Mouse (Mus musculus): ENCODE results near the gene Ppp2r5e. TPM values are rescaled to one million over a fixed set of nuclear protein-coding genes. Genes with fewer than 3 reads are reported as not detected.
A peak's percentile ranks its signal among the peaks of the same experiment; 100 is the strongest.

The Ppp2r5e gene
- polyA plus RNA-seq, 1 experiment from 2014 or later: 25.8 TPM

- Histone ChIP-seq H3K4me2 (ENCODE audit: low read length) (no peak overlapping the region), H3K9ac (ENCODE audit: low read length) (no peak overlapping the region), H3K27me3 (replicated peaks; ENCODE audit: control insufficient read depth, insufficient read depth, low read length) (no peaks in the 10 kb centered on the region), H3K36me3 (ENCODE audit: control insufficient read depth, insufficient read depth, low read length) (no peaks in the 10 kb centered on the region), H3K27ac (ENCODE audit: low read depth, low read length) (no peak overlapping the region), H3K4me3 (ENCODE audit: low read depth, low read length) (no peak overlapping the region), H3K9me3 (replicated peaks; ENCODE audit: control insufficient read depth, low read length) (no peaks in the 10 kb centered on the region), H3K4me1 (ENCODE audit: control insufficient read depth, insufficient read depth, low read length) (no peaks in the 10 kb centered on the region)
- WGBS: 68% methylated on average over 8 of the region's 8 CpGs
- ATAC-seq: no peak
- no peak for DNase-seq (ENCODE audit: low spot score)
Measured at GRCm38 (mm10) chr12:75616841-75617240, 20.8 kb upstream of the Ppp2r5e start.

- H3K9ac ChIP-seq (ENCODE audit: low read length): no peak overlapping the region
- no peak overlapping the region for H3K27ac ChIP-seq (ENCODE audit: low read depth, low read length)
- no peaks in the 10 kb centered on the region for H3K36me3 ChIP-seq (ENCODE audit: control insufficient read depth, insufficient read depth, low read length)
- H3K27me3 ChIP-seq (replicated peaks; ENCODE audit: control insufficient read depth, insufficient read depth, low read length): no peaks in the 10 kb centered on the region
- ATAC-seq: no peak
- H3K9me3 ChIP-seq (replicated peaks; ENCODE audit: control insufficient read depth, low read length): no peaks in the 10 kb centered on the region
- 0 out of 2 replicates have a peak overlapping the region, but pooled peaks have one; percentile 9 for H3K4me2 ChIP-seq (ENCODE audit: low read length)
- no peaks in the 10 kb centered on the region for H3K4me1 ChIP-seq (ENCODE audit: control insufficient read depth, insufficient read depth, low read length)
- no peak overlapping the region for H3K4me3 ChIP-seq (ENCODE audit: low read depth, low read length)
- no peak for DNase-seq (ENCODE audit: low spot score)
- 9% methylated on average over 23 of the region's 24 CpGs for WGBS
Measured at GRCm38 (mm10) chr12:75616158-75616791, 20.2 kb upstream of the Ppp2r5e start.

- H3K27ac ChIP-seq (ENCODE audit: low read depth, low read length): no peak overlapping the region
- H3K27me3 ChIP-seq (replicated peaks; ENCODE audit: control insufficient read depth, insufficient read depth, low read length): no peaks in the 10 kb centered on the region
- H3K4me1 ChIP-seq (ENCODE audit: control insufficient read depth, insufficient read depth, low read length): no peaks in the 10 kb centered on the region
- ATAC-seq (no peak), DNase-seq (ENCODE audit: low spot score) (peak; percentile 14)
- H3K4me2 ChIP-seq (ENCODE audit: low read length): no peak overlapping the region
- no peaks in the 10 kb centered on the region for H3K36me3 ChIP-seq (ENCODE audit: control insufficient read depth, insufficient read depth, low read length)
- 43% methylated on average over 3 of the region's 3 CpGs for WGBS
- no peak overlapping the region for H3K9ac ChIP-seq (ENCODE audit: low read length)
- no peaks in the 10 kb centered on the region for H3K9me3 ChIP-seq (replicated peaks; ENCODE audit: control insufficient read depth, low read length)
- no peak overlapping the region for H3K4me3 ChIP-seq (ENCODE audit: low read depth, low read length)
Measured at GRCm38 (mm10) chr12:75615556-75615955, 19.5 kb upstream of the Ppp2r5e start.

- Histone ChIP-seq H3K4me1 (ENCODE audit: control insufficient read depth, insufficient read depth, low read length) (no peaks in the 10 kb centered on the region), H3K36me3 (ENCODE audit: control insufficient read depth, insufficient read depth, low read length) (no peaks in the 10 kb centered on the region), H3K27ac (ENCODE audit: low read depth, low read length) (no peak overlapping the region), H3K4me2 (ENCODE audit: low read length) (no peak overlapping the region), H3K4me3 (ENCODE audit: low read depth, low read length) (no peak overlapping the region), H3K27me3 (replicated peaks; ENCODE audit: control insufficient read depth, insufficient read depth, low read length) (no peaks in the 10 kb centered on the region), H3K9ac (ENCODE audit: low read length) (no peak overlapping the region), H3K9me3 (replicated peaks; ENCODE audit: control insufficient read depth, low read length) (no peaks in the 10 kb centered on the region)
- DNase-seq (ENCODE audit: low spot score) (peak; percentile 14), ATAC-seq (no peak)
- 75% methylated on average over 7 of the region's 7 CpGs for WGBS
Measured at GRCm38 (mm10) chr12:75612711-75613110, 16.7 kb upstream of the Ppp2r5e start.

GRCm38 (mm10) chr12:75599490-75599889 is 3.4 kb upstream of the Ppp2r5e start:
- no peak for DNase-seq (ENCODE audit: low spot score)

GRCm38 (mm10) chr12:75598988-75599387 is 2.9 kb upstream of the Ppp2r5e start:
- Histone ChIP-seq H3K27me3 (replicated peaks; ENCODE audit: control insufficient read depth, insufficient read depth, low read length) (no peaks in the 10 kb centered on the region), H3K27ac (ENCODE audit: low read depth, low read length) (no peak overlapping the region), H3K4me1 (ENCODE audit: control insufficient read depth, insufficient read depth, low read length) (peaks cover 6% of the 10 kb centered on the region), H3K9ac (ENCODE audit: low read length) (no peak overlapping the region), H3K4me2 (ENCODE audit: low read length) (no peak overlapping the region), H3K36me3 (ENCODE audit: control insufficient read depth, insufficient read depth, low read length) (no peaks in the 10 kb centered on the region), H3K9me3 (replicated peaks; ENCODE audit: control insufficient read depth, low read length) (no peaks in the 10 kb centered on the region), H3K4me3 (ENCODE audit: low read depth, low read length) (no peak overlapping the region)
- 67% methylated on average over 4 of the region's 4 CpGs for whole genome bisulfite sequencing
- ATAC-seq (no peak), DNase-seq (ENCODE audit: low spot score) (no peak)

More at GRCm38 (mm10) chr12:75599490-75599889, 3.4 kb upstream of the Ppp2r5e start:
- H3K27ac ChIP-seq (ENCODE audit: low read depth, low read length): no peak overlapping the region
- WGBS: 22% methylated on average over 4 of the region's 4 CpGs
- no peaks in the 10 kb centered on the region for H3K27me3 ChIP-seq (replicated peaks; ENCODE audit: control insufficient read depth, insufficient read depth, low read length)
- H3K4me2 ChIP-seq (ENCODE audit: low read length): no peak overlapping the region
- H3K4me1 ChIP-seq (ENCODE audit: control insufficient read depth, insufficient read depth, low read length): peaks cover 1% of the 10 kb centered on the region
- H3K9me3 ChIP-seq (replicated peaks; ENCODE audit: control insufficient read depth, low read length): no peaks in the 10 kb centered on the region
- no peak overlapping the region for H3K9ac ChIP-seq (ENCODE audit: low read length)
- no peaks in the 10 kb centered on the region for H3K36me3 ChIP-seq (ENCODE audit: control insufficient read depth, insufficient read depth, low read length)
- ATAC-seq: no peak
- no peak overlapping the region for H3K4me3 ChIP-seq (ENCODE audit: low read depth, low read length)

GRCm38 (mm10) chr12:75597707-75598106 is 1.7 kb upstream of the Ppp2r5e start:
- Histone ChIP-seq H3K4me1 (ENCODE audit: control insufficient read depth, insufficient read depth, low read length) (peaks cover 9% of the 10 kb centered on the region), H3K4me3 (ENCODE audit: low read depth, low read length) (no peak overlapping the region), H3K9ac (ENCODE audit: low read length) (no peak overlapping the region), H3K36me3 (ENCODE audit: control insufficient read depth, insufficient read depth, low read length) (peaks cover 5% of the 10 kb centered on the region), H3K4me2 (ENCODE audit: low read length) (no peak overlapping the region), H3K9me3 (replicated peaks; ENCODE audit: control insufficient read depth, low read length) (no peaks in the 10 kb centered on the region), H3K27ac (ENCODE audit: low read depth, low read length) (no peak overlapping the region), H3K27me3 (replicated peaks; ENCODE audit: control insufficient read depth, insufficient read depth, low read length) (no peaks in the 10 kb centered on the region)
- WGBS: 80% methylated on average over 4 of the region's 4 CpGs
- ATAC-seq (no peak), DNase-seq (ENCODE audit: low spot score) (peak; percentile 40)

- H3K4me1 ChIP-seq (ENCODE audit: control insufficient read depth, insufficient read depth, low read length): peaks cover 9% of the 10 kb centered on the region
- H3K27ac ChIP-seq (ENCODE audit: low read depth, low read length): peak overlapping the region; percentile 96
- H3K27me3 ChIP-seq (replicated peaks; ENCODE audit: control insufficient read depth, insufficient read depth, low read length): no peaks in the 10 kb centered on the region
- ATAC-seq (peak; percentile 43), DNase-seq (ENCODE audit: low spot score) (peak; percentile 29)
- peak overlapping the region; percentile 97 for H3K9ac ChIP-seq (ENCODE audit: low read length)
- H3K4me2 ChIP-seq (ENCODE audit: low read length): peak overlapping the region; percentile 66
- no peaks in the 10 kb centered on the region for H3K9me3 ChIP-seq (replicated peaks; ENCODE audit: control insufficient read depth, low read length)
- H3K4me3 ChIP-seq (ENCODE audit: low read depth, low read length): peak overlapping the region; percentile 99
- under 1% methylated on average over 57 of the region's 97 CpGs for WGBS
- H3K36me3 ChIP-seq (ENCODE audit: control insufficient read depth, insufficient read depth, low read length): peaks cover 23% of the 10 kb centered on the region
Measured at GRCm38 (mm10) chr12:75595291-75596153, 523 bp downstream of the Ppp2r5e start.

GRCm38 (mm10) chr12:75594404-75594803 is 1.6 kb downstream of the Ppp2r5e start:
- ATAC-seq (no peak), DNase-seq (ENCODE audit: low spot score) (no peak)
- Histone ChIP-seq H3K9ac (ENCODE audit: low read length) (peak overlapping the region; percentile 97), H3K4me3 (ENCODE audit: low read depth, low read length) (peak overlapping the region; percentile 99), H3K9me3 (replicated peaks; ENCODE audit: control insufficient read depth, low read length) (no peaks in the 10 kb centered on the region), H3K4me1 (ENCODE audit: control insufficient read depth, insufficient read depth, low read length) (peaks cover 9% of the 10 kb centered on the region), H3K36me3 (ENCODE audit: control insufficient read depth, insufficient read depth, low read length) (peaks cover 34% of the 10 kb centered on the region), H3K27ac (ENCODE audit: low read depth, low read length) (no peak overlapping the region), H3K27me3 (replicated peaks; ENCODE audit: control insufficient read depth, insufficient read depth, low read length) (no peaks in the 10 kb centered on the region), H3K4me2 (ENCODE audit: low read length) (peak overlapping the region; percentile 66)
- 42% methylated on average over 5 of the region's 5 CpGs for WGBS

Data from forebrain, embryonic 14.5 days (tissue).